Mouse (Mus musculus): ENCODE data around the gene Taar7d. TPM values are rescaled to one million over a fixed set of nuclear protein-coding genes. Genes with fewer than 3 reads are reported as not detected.

The Taar7d gene
- total and polyA plus RNA-seq, 2 experiments from 2014 or later: not detected

GRCm38 (mm10) chr10:24006442-24006841 is 20.6 kb upstream of the Taar7d start:
- ATAC-seq: no peak
- WGBS: 66% methylated on average over 1 of the region's 1 CpGs
- H3K4me2 ChIP-seq (ENCODE audit: low read depth): no peak overlapping the region
- H3K27me3 ChIP-seq (ENCODE audit: insufficient read depth, low read length): no peaks in the 10 kb centered on the region
- DNase-seq: no peak
- H3K9ac ChIP-seq: no peak overlapping the region
- H3K4me3 ChIP-seq (ENCODE audit: low read depth, low read length): no peak overlapping the region
- no peaks in the 10 kb centered on the region for H3K9me3 ChIP-seq (ENCODE audit: low read length)
- TF ChIP-seq CTCF (IDR thresholded peaks at IDR 0.05; ENCODE audit: low read depth): no peak
- H3K27ac ChIP-seq (ENCODE audit: low read depth, low read length): no peak overlapping the region
- H3K4me1 ChIP-seq (ENCODE audit: insufficient read depth): no peaks in the 10 kb centered on the region
- H3K36me3 ChIP-seq (ENCODE audit: insufficient read depth): no peaks in the 10 kb centered on the region

GRCm38 (mm10) chr10:24007034-24007433 is 20.0 kb upstream of the Taar7d start:
- DNase-seq: no peak
- Histone ChIP-seq H3K4me1 (ENCODE audit: insufficient read depth) (no peaks in the 10 kb centered on the region), H3K9me3 (ENCODE audit: low read length) (no peaks in the 10 kb centered on the region), H3K27me3 (ENCODE audit: insufficient read depth, low read length) (no peaks in the 10 kb centered on the region), H3K9ac (no peak overlapping the region), H3K27ac (ENCODE audit: low read depth, low read length) (no peak overlapping the region), H3K4me3 (ENCODE audit: low read depth, low read length) (no peak overlapping the region), H3K36me3 (ENCODE audit: insufficient read depth) (no peaks in the 10 kb centered on the region), H3K4me2 (ENCODE audit: low read depth) (no peak overlapping the region)
- no peak for TF ChIP-seq CTCF (IDR thresholded peaks at IDR 0.05; ENCODE audit: low read depth)
- ATAC-seq: no peak
- 38% methylated on average over 2 of the region's 2 CpGs for WGBS

DNA sequence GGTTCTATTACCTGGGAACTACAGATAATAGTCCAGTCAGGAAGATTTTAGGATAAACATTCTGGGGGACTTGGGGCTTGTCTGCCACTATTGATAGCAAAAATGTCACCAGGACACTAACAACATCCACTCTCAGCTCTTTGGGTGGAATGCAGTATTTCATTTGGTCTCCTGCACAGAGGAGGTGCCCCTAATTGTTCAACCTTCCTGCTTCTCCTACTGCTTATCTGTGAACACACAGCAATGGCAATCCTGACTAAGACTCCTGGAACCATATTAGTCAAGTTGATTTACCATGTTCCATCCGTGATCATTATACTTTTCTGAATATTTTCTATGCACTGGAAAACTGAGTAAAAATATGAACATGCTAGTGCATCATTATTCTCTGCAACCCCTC is 18.9 kb upstream of the Taar7d start:
- WGBS: 93% methylated on average over 1 of the region's 1 CpGs
- ATAC-seq: no peak
- H3K4me2 ChIP-seq (ENCODE audit: low read depth): no peak overlapping the region

GRCm38 (mm10) chr10:24031347-24031746 is 4.3 kb downstream of the Taar7d start:
- Histone ChIP-seq H3K9me3 (ENCODE audit: low read length) (no peaks in the 10 kb centered on the region), H3K4me1 (ENCODE audit: insufficient read depth) (no peaks in the 10 kb centered on the region), H3K4me3 (ENCODE audit: low read depth, low read length) (no peak overlapping the region), H3K27ac (ENCODE audit: low read depth, low read length) (no peak overlapping the region), H3K9ac (no peak overlapping the region), H3K36me3 (ENCODE audit: insufficient read depth) (no peaks in the 10 kb centered on the region), H3K27me3 (ENCODE audit: insufficient read depth, low read length) (no peaks in the 10 kb centered on the region), H3K4me2 (ENCODE audit: low read depth) (no peak overlapping the region)
- DNase-seq (no peak), ATAC-seq (no peak)
- TF ChIP-seq CTCF (IDR thresholded peaks at IDR 0.05; ENCODE audit: low read depth): no peak

More for the DNA sequence above, 18.9 kb upstream of the Taar7d start:
- H3K9ac ChIP-seq: no peak overlapping the region
- TF ChIP-seq CTCF (IDR thresholded peaks at IDR 0.05; ENCODE audit: low read depth): no peak
- no peaks in the 10 kb centered on the region for H3K4me1 ChIP-seq (ENCODE audit: insufficient read depth)
- DNase-seq: no peak
- H3K4me3 ChIP-seq (ENCODE audit: low read depth, low read length): no peak overlapping the region
- H3K36me3 ChIP-seq (ENCODE audit: insufficient read depth): no peaks in the 10 kb centered on the region
- H3K27me3 ChIP-seq (ENCODE audit: insufficient read depth, low read length): no peaks in the 10 kb centered on the region
- no peaks in the 10 kb centered on the region for H3K9me3 ChIP-seq (ENCODE audit: low read length)
- no peak overlapping the region for H3K27ac ChIP-seq (ENCODE audit: low read depth, low read length)

DNA sequence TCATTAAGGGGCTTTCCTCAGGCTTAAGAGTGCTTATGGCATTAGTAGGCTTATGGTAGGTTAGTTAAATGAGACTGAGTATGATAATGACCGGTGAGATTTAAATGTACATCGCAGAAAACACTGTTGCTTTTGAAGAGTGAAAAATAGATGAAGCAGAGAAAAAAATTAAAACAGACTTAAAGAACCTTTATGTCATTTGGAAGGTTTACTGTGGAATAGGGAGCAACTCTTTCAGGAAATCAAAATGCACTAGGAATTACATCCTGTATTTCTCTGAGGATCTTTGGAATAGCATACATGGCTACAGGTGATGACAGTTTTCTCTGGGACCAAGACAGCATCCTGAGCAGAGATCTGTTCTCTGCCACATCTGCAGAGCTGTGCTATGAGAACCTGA is 10.3 kb downstream of the Taar7d start, which contains the start of gene Taar7e:
TSS of gene Taar7e (plus strand) at position 301 of the 400 bp plus-strand sequence.
- Histone ChIP-seq H3K4me3 (ENCODE audit: low read depth, low read length) (no peak within 1 kb of the TSS), H3K27ac (ENCODE audit: low read depth, low read length) (no peak within 1 kb of the TSS), H3K36me3 (ENCODE audit: insufficient read depth) (no peaks in the 10 kb centered on the region), H3K9me3 (ENCODE audit: low read length) (no peaks in the 10 kb centered on the region), H3K4me2 (ENCODE audit: low read depth) (no peak within 1 kb of the TSS), H3K4me1 (ENCODE audit: insufficient read depth) (no peaks in the 10 kb centered on the region), H3K9ac (no peak within 1 kb of the TSS), H3K27me3 (ENCODE audit: insufficient read depth, low read length) (no peaks in the 10 kb centered on the region)
- TF ChIP-seq CTCF (IDR thresholded peaks at IDR 0.05; ENCODE audit: low read depth): no peak
- DNase-seq (no peak), ATAC-seq (no peak)
- WGBS: 90% methylated on average over 2 of the region's 2 CpGs

GRCm38 (mm10) chr10:24040120-24040869 is 13.3 kb downstream of the Taar7d start:
- DNase-seq (no peak), ATAC-seq (no peak)
- Histone ChIP-seq H3K9ac (no peak overlapping the region), H3K27me3 (ENCODE audit: insufficient read depth, low read length) (no peaks in the 10 kb centered on the region), H3K4me2 (ENCODE audit: low read depth) (no peak overlapping the region), H3K36me3 (ENCODE audit: insufficient read depth) (no peaks in the 10 kb centered on the region), H3K9me3 (ENCODE audit: low read length) (no peaks in the 10 kb centered on the region), H3K4me1 (ENCODE audit: insufficient read depth) (no peaks in the 10 kb centered on the region), H3K27ac (ENCODE audit: low read depth, low read length) (no peak overlapping the region), H3K4me3 (ENCODE audit: low read depth, low read length) (no peak overlapping the region)
- WGBS: 51% methylated on average over 2 of the region's 2 CpGs
- TF ChIP-seq CTCF (IDR thresholded peaks at IDR 0.05; ENCODE audit: low read depth): no peak

GRCm38 (mm10) chr10:24049210-24049609 is 22.2 kb downstream of the Taar7d start, which contains the start of gene Taar7f:
Gene Taar7f, plus strand, starts transcription at chr10:24049510.
- Histone ChIP-seq H3K4me2 (ENCODE audit: low read depth) (no peak within 1 kb of the TSS), H3K4me1 (ENCODE audit: insufficient read depth) (no peaks in the 10 kb centered on the region), H3K4me3 (ENCODE audit: low read depth, low read length) (no peak within 1 kb of the TSS), H3K27me3 (ENCODE audit: insufficient read depth, low read length) (no peaks in the 10 kb centered on the region), H3K9ac (no peak within 1 kb of the TSS), H3K27ac (ENCODE audit: low read depth, low read length) (no peak within 1 kb of the TSS), H3K36me3 (ENCODE audit: insufficient read depth) (no peaks in the 10 kb centered on the region), H3K9me3 (ENCODE audit: low read length) (no peaks in the 10 kb centered on the region)
- no peak for TF ChIP-seq CTCF (IDR thresholded peaks at IDR 0.05; ENCODE audit: low read depth)
- DNase-seq (no peak), ATAC-seq (no peak)

Data from forebrain, postnatal 0 days (tissue).